Mouse (Mus musculus) thymus, adult 2 months (tissue): ENCODE measurements at regions not wholly inside any gene's neighbourhood (a gene's known extent, or its start where the extent isn't known, plus 50 kb on each side); places are given as distances from the start of the nearest gene placed in this dataset.

ENCODE experiments used
- CTCF ChIP-seq: fragments of 200-500 bp; IDR thresholded peaks from 2 replicates; pipeline ENCODE4 v1.5.1; 2012; ENCODE audit warnings: mild to moderate bottlenecking, control low read depth, low read length, moderate library complexity, borderline replicate concordance; ENCODE audit not compliant: control insufficient read depth, poor library complexity, insufficient read depth; ENCODE audit errors: extremely low read depth
- POLR2A ChIP-seq: fragments of 200-500 bp; IDR thresholded peaks from 2 replicates; pipeline ENCODE4 v1.6.1; 2012; ENCODE audit warnings: mild to moderate bottlenecking, low read length, control low read depth, moderate library complexity; ENCODE audit not compliant: control insufficient read depth, poor library complexity, insufficient read depth; ENCODE audit errors: extremely low read depth

GRCm38 (mm10) chr12:92189022-92189421 lies 340.1 kb upstream of the Sel1l start:
- TF ChIP-seq POLR2A (no peak), CTCF (no peak)
